Mouse (Mus musculus): ENCODE measurements around the gene Rbfox1. TPM values are rescaled to one million over a fixed set of nuclear protein-coding genes. Genes with fewer than 3 reads are reported as not detected.

Rbfox1 gene
- total RNA-seq, 2 experiments from 2014 or later, result 0.96 to 1.5 TPM

GRCm38 (mm10) chr16:7069599-7069998, 1184.4 kb downstream of the Rbfox1 start:
- no peak for DNase-seq (ENCODE audit: low spot score in 2 of 2)

DNA sequence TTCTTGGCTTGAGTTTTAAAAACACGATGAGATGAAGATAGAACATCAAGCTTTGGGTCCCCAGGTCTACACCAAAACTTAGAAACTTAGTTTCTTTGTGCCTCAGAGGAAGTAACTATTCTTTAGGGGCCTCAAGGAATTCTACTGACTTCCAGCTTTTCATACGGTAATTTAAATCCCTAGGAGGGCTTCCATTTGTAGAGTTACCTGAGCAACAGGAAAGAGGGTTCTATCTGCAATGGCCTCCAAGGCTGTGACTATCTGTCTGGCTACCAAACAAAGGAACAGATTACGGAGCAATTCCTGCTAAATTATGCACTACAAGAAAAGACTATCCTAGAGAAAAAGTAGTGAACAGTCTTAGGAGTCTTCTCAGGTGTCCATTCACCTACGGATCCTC, 1189.6 kb downstream of the Rbfox1 start:
- no peak for DNase-seq (ENCODE audit: low spot score in 2 of 2)

DNA sequence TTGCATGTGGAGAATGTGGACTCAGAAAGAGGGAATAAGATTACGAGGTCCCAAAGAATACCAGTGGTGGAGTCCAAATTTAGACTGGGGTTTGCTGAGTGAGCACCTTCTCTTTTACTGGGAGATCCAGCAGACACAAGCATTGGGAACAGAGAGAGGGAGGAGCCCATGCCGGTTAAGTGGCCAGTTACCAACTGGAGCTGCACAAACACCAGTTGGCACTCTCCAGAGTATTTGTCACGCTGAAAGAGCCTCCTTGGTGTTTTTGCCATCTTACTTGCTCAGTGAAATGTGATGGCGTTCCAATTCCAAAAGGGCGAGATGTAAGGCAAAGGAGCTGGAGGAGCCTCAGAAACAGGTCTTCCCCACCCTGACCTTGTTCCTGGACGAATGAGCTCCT, 1190.6 kb downstream of the Rbfox1 start:
- DNase-seq (ENCODE audit: low spot score in 2 of 2), result no peak

DNA sequence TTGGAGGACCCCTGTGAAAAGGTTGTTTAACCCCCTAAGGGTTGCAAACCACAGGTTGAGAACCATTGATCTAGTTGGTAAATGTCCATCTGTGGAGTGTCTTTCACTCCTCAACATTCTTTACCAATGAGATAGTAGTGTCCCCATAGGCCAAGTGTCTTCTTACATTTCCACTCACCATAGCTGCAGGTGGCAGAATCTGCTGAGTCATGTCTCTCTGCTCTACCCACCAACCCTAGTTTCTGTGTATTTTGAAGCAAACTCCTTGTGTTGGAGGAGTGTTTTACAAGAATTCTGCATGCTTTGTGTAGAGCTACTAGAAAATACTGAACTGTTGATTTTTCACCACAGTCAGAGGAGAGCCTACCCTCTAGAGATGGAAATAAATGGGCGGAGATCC, 1191.2 kb downstream of the Rbfox1 start:
- no peak for DNase-seq (ENCODE audit: low spot score in 2 of 2)

DNA sequence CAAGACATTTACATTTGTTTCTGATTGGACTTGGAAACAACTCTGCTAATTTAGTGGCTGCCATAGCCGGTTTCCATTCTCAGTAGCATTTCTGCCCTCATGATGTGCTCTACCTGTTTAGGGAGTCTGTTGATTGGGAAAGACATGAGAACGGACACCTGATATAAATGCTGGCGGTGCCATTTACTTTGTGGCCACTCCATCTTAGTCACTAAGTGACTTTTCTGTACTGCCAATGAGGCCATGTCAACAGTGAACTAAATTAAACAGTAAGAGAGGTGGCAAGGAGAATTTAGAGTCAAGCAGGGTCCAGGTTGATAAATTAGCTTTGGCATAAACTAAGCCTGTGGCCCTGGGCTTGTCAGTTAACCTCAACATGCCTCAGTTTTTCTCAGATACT, 1191.6 kb downstream of the Rbfox1 start:
- DNase-seq (ENCODE audit: low spot score in 2 of 2), result no peak

- DNase-seq (ENCODE audit: low spot score in 2 of 2), result no peak
These were observed 1196.0 kb downstream of the Rbfox1 start for GRCm38 (mm10) chr16:7081074-7081568.

DNA sequence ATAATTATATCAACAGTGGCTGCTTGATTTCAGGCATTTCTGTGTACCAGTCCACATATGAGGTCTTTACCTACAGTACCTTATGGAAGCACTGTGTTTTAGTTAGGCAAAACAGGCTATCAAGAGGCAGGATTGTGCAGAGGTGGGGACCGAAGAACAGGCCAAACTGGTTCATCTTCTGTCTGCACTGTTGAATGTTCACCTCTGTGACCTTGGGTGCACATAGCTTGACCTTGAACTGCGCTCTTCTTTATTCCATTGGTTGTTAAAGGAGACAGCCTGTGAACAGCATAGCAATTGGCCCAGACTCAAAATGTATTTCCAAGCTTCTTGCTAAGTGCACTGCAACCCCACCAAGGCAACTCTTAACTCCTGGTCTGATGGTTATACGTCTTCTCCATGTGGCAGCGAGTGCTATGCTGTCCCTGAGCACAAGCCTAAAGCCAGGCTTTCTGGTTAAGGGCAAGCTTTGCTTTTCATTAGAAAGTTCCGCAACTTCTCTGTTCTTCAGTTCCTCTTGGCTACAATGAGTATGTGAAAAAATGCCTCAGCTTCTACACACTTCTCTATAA, 1196.6 kb downstream of the Rbfox1 start:
- no peak for DNase-seq (ENCODE audit: low spot score in 2 of 2)

GRCm38 (mm10) chr16:7083937-7084336, 1198.8 kb downstream of the Rbfox1 start:
- DNase-seq (ENCODE audit: low spot score in 2 of 2), result no peak

- DNase-seq (ENCODE audit: low spot score in 2 of 2), result no peak
These were observed 1203.7 kb downstream of the Rbfox1 start for GRCm38 (mm10) chr16:7088601-7089430.

GRCm38 (mm10) chr16:7089475-7089874, 1204.3 kb downstream of the Rbfox1 start:
- DNase-seq (ENCODE audit: low spot score in 2 of 2), result no peak

DNA sequence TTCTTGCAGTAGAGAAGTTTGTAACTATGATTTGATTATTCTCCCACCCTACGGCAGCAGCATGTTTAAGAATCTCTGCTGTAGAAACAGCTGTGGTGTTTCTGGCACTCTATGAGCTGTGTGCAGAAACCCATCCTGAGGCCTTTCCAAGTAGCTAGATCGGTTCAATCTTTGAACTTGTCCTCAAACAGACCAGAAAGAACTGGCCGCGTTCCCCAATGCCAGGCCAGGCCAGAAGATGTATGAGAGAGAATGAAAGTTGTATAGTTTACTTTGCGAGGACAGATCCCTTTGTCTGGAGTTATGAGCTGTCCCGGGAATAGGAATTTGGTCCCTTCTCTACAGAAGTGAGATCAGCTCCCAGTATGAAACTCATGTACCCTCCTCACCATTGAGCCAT, 1205.0 kb downstream of the Rbfox1 start:
- DNase-seq (ENCODE audit: low spot score in 2 of 2), result no peak

DNA sequence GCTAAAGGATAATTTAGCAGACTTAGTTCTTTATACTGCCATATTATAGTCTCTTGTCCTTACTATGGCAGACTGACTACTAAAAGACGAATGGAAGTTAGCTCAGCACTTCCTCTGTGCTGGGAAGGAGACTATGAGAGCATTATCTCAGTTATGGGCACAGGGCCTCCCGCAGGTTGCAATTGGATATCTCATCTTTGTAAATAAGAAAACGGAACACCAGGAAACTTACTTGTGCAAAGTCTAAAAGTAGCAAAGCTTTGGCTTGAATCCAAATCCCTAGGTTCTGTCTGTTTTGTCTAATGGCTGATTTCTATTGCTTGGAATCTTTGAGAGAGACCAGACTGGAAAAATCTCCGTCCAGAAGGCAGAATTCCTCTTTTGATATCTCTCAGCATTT, 1207.7 kb downstream of the Rbfox1 start:
- no peak for DNase-seq (ENCODE audit: low spot score in 2 of 2)

DNA sequence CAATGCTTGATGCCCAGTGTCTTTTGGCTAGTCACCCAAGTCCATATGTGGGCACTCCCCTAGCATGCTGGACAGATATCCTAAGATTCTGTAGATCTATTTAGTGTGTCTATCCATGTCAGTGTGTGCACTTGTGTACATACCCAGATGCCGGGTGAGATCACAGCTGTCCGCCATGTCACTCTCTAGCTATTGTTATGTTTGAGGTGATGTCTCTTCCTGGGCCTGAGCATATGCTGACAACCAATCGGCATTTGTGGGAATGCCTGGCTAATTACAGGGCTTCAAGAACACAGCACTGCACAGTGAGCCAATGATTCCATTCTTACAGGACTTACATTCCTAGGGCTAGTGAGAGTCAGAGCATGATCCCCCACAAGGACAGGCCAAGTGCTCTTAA, 1208.5 kb downstream of the Rbfox1 start:
- DNase-seq (ENCODE audit: low spot score in 2 of 2), result no peak

DNA sequence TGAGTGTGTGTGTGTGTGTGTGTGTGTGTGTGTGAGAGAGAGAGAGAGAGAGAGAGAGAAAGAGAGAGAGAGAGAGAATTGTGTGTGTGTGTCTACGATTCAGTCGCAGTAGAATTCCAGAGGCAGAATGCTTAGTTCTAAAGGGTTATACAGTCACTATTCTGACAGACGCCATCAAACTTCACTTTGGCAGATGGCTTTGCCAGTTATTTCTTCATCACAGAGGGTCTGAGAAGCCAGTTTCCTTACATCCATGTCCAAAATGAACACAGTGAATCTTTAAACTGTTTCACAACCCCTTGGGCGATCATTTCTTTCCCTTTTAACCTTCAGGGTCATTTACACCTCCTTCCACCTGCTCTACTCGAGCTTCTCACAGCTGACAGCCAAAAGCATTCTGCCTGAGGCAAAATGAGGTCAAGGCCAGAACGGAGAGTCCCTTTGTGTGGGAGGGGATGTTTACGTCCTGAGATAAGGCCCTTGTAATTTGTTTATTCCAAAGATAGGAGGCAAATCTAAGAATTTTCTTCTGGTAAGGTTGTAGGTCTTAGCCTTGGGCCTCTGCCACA, 1209.1 kb downstream of the Rbfox1 start:
- no peak for DNase-seq (ENCODE audit: low spot score in 2 of 2)

DNA sequence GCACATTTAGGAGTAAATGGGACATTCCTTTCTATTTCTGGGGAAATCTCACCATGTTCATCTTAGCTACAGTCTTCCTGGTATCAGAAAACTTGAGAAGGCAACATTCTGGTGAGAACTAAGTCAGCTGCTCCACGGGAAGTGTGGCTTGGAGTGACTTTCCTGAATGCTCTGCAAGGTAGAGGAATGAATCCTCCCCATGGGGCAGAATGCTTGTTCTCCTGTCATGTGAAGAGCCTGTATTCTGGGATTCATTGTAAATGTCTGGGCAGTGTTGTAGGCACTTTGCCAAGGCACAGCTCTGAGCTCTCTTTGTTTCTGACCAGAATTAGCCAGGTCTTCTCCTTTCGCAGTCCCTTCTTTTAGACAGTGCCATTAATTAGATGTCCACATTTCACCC, 1211.9 kb downstream of the Rbfox1 start:
- no peak for DNase-seq (ENCODE audit: low spot score in 2 of 2)

DNA sequence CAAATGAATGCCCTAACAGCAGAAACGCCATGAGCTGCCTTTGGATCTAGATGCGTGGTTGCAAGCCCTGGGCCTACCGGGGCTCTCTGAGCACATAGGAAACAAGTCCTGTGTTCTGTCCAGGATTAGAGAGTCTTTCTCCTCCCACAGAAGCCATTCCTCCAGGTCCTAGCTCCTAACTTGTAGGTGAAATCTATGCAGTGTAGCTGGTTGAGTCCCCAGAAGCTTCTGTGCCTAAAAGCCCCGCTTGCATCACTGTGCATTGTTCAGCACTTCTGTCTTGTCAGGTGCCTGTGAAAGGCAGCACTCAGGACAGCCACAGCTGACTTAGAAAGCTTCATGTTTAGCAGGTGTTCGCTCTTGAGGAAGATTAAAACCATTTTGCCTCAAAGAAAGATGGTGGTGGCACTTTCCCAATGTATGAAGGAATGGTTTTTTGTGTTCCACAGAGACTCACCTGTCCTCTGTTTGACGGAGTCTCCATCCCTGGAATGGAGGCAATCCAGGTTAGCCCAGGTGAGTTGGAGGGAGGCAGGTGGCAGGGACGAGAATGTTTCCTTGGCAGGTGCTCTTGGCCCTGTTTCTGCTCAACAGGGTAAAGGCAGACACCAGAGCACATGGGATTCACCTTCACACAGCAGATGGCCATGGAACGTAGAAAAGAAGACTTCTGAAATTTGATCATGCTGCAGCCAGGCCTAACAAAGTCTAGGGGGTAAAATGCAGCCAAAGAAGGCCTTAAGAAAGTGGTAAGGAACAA, 1213.0 kb downstream of the Rbfox1 start:
- DNase-seq (ENCODE audit: low spot score in 2 of 2), result no peak

DNA sequence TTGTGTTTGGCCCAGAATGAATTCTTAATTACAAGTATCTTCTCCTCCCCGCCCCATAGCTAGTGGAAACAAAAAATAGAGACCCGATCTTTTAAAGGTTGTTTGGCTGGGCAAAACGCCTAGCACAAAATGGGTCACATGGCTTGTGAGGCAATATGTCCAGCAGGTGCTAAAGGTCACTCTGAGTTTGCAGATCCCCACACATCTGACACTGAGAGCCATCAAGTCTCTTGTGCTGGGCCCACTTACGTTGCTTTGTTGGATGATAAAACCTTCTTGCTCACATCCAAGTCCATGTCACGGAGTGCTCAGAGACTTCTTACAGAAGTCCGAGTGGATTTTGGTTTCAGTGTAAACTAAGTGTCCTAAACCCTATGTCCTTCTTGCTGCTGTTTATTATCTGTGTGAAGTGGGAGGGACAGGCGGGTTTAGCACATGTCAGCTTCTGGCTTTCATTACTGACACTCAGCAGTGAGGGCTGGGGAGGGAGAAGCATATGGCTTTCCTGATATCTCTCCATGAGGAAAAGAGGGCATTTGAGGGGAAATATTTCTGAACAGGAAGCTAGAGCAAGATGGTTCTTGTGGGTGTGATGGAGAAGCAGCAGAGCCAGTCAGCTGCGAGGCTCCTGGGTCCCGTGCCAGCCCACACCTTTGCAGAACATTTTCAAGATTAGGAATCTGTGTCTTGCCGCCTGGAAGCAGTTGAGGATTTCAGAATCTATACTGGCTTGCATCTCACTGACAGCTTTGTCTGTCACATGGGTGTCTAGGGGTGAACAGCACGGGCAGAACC, 1214.5 kb downstream of the Rbfox1 start:
- DNase-seq (ENCODE audit: low spot score in 2 of 2), result no peak

GRCm38 (mm10) chr16:7102486-7102885, 1217.3 kb downstream of the Rbfox1 start:
- no peak for DNase-seq (ENCODE audit: low spot score in 2 of 2)

DNA sequence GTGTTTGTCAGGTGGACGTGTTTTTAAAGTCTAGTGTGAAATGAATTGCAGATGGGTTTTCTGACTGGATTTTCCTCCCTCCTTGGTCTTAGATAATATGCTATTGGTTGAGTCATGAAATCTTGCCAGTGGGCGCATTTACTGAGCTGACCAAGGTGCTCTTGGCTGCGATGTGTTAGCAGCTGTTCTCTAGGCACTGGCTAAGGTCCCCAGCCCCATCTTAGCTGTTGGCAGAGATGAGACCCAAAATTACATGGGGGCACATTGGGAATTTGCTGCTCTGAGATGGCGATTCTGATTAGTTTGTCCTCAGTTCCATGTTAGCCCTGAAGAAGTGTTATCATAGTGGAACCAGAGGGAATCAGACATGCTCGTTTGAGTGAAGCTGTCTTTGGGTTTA, 1218.1 kb downstream of the Rbfox1 start:
- DNase-seq (ENCODE audit: low spot score in 2 of 2), result no peak

GRCm38 (mm10) chr16:7106450-7107015, 1221.4 kb downstream of the Rbfox1 start:
- no peak for DNase-seq (ENCODE audit: low spot score in 2 of 2)
